Comparison of ENCODE assay signal across 8 mouse cellular contexts in genomic region chr6:83135571-83136161, GRCm38 (mm10). TPM values are rescaled to one million over a fixed set of nuclear protein-coding genes. Genes with fewer than 3 reads are reported as not detected.
DNase-seq lines count a peak whose midpoint lies in the region; TF ChIP-seq lines count a peak whose summit lies in the region.

No protein-coding gene starts in this region.

- no peaks in the 10 kb centered on the region for H3K36me3 ChIP-seq in ES-E14 (ENCODE audit: control insufficient read depth, insufficient read depth, low read length, poor library complexity, severe bottlenecking)
- peaks cover 8% of the 10 kb centered on the region for H3K36me3 ChIP-seq in embryonic facial prominence, embryonic 10.5 days (replicated peaks)

- H3K9me3 ChIP-seq in ES-E14 (ENCODE audit: control insufficient read depth, insufficient read depth, low read depth, low read length): no peaks in the 10 kb centered on the region
- no peaks in the 10 kb centered on the region for H3K9me3 ChIP-seq in embryonic facial prominence, embryonic 10.5 days

- H3K9ac ChIP-seq in ES-E14 (ENCODE audit: insufficient read depth, low read depth, low read length, poor library complexity, severe bottlenecking): no peak overlapping the region

- peaks cover 14% of the 10 kb centered on the region for H3K27me3 ChIP-seq in embryonic facial prominence, embryonic 10.5 days (replicated peaks; ENCODE audit: low read depth, poor library complexity, severe bottlenecking)

- intact Hi-C loops in heart, postnatal 10 days (cut with DNase I): no loop called here

- H3K4me1 ChIP-seq in ES-E14 (ENCODE audit: control insufficient read depth in 2 of 2, insufficient read depth in 2 of 2, low read length in 2 of 2, poor library complexity in 1 of 2): peaks cover 3 to 10% of the 10 kb centered on the region in 2 experiments; a peak in 2 of 4 replicates
- peaks cover 69% of the 10 kb centered on the region for H3K4me1 ChIP-seq in embryonic facial prominence, embryonic 10.5 days

- H3K27ac ChIP-seq in ES-E14 (ENCODE audit: insufficient read depth, low read depth, low read length, poor library complexity, severe bottlenecking): no peak overlapping the region
- H3K27ac ChIP-seq in embryonic facial prominence, embryonic 10.5 days (replicated peaks): peak overlapping the region; percentile 100

- no peak for DNase-seq in ES-E14 (ENCODE audit: low read depth, low spot score)
- DNase-seq in embryonic facial prominence, embryonic 10.5 days (ENCODE audit: low spot score): peak; percentile 54
- peak; percentile 52 to 55 for DNase-seq in heart, postnatal 10 days
- DNase-seq in kidney, postnatal 25 days: peak; percentile 75 to 91
- peak; percentile 70 to 82 for DNase-seq in lung, postnatal 4 days
- no peak for DNase-seq in spleen, postnatal 36 days (ENCODE audit: low spot score in 2 of 2)
- no peak for DNase-seq in cerebellum, postnatal 10 days
- DNase-seq in cerebellum, adult 11 months: no peak

- peak overlapping the region; percentile 26 to 54; a peak in 3 of 4 replicates for H3K4me3 ChIP-seq in ES-E14 (ENCODE audit: insufficient read depth in 1 of 2, low read depth in 1 of 2, low read length in 2 of 2, poor library complexity in 1 of 2, severe bottlenecking in 1 of 2)
- H3K4me3 ChIP-seq in embryonic facial prominence, embryonic 10.5 days: peak overlapping the region; percentile 80

- in situ Hi-C loops in ES-E14 (cut with MboI; ENCODE audit: low sequenced_read_pairs in 2 of 2, unreplicated experiment in 2 of 2): no loop called here

- 3% methylated on average over 37 of the region's 37 CpGs for WGBS in embryonic facial prominence, embryonic 10.5 days

TF ChIP-seq in ES-E14, 5 proteins besides CTCF, POLR2A, EP300 and RAD21:
- TF ChIP-seq ZNF384 (IDR thresholded peaks at IDR 0.05; ENCODE audit: low read depth, low read length): no peak
- no peak for TF ChIP-seq HCFC1 (IDR thresholded peaks at IDR 0.05; ENCODE audit: borderline replicate concordance, insufficient read depth, low read length)
- TF ChIP-seq MAFK (IDR thresholded peaks at IDR 0.05; ENCODE audit: insufficient read depth, low read depth, low read length): no peak
- TF ChIP-seq CHD2 (IDR thresholded peaks at IDR 0.05; ENCODE audit: low read depth, low read length): no peak

RNA-seq across cellular contexts. Expression of gene Rtkn, which starts 0.4 kb away (rescaled TPM):
- 20.0 and 32.4 TPM in 2 replicates for total RNA-seq in ES-E14 (2012; rRNA removed)
- 38.2 and 39.0 TPM in 2 replicates for polyA plus RNA-seq in embryonic facial prominence, embryonic 10.5 days (2016; fragmentation: Nextera tagmentation; extraction: Ambion mirVana)
- total RNA-seq in heart, postnatal 10 days (2021): 10 to 100 TPM; 10.7 to 11.7 TPM

RNA-seq across cellular contexts. Expression of gene Ino80b, which starts 10.4 kb away (rescaled TPM):
- 19.2 and 21.2 TPM in 2 replicates for total RNA-seq in ES-E14 (2012; rRNA removed)
- 18.6 and 20.2 TPM in 2 replicates for polyA plus RNA-seq in embryonic facial prominence, embryonic 10.5 days (2016; fragmentation: Nextera tagmentation; extraction: Ambion mirVana)
- total RNA-seq in heart, postnatal 10 days (2021): 10 to 100 TPM; 14.6 to 17.6 TPM

RNA-seq across cellular contexts. Expression of gene Wbp1, which starts 14.3 kb away (rescaled TPM):
- 47.5 and 63.8 TPM in 2 replicates for total RNA-seq in ES-E14 (2012; rRNA removed)
- 147 and 172 TPM in 2 replicates for polyA plus RNA-seq in embryonic facial prominence, embryonic 10.5 days (2016; fragmentation: Nextera tagmentation; extraction: Ambion mirVana)
- total RNA-seq in heart, postnatal 10 days (2021): 10 to 100 TPM; 83.1 to 83.9 TPM

RNA-seq across cellular contexts. Expression of gene Mogs, which starts 20.4 kb away (rescaled TPM):
- total RNA-seq in ES-E14 (2012; rRNA removed): 42.3 and 92.6 TPM in 2 replicates
- polyA plus RNA-seq in embryonic facial prominence, embryonic 10.5 days (2016; fragmentation: Nextera tagmentation; extraction: Ambion mirVana): 41.0 and 44.1 TPM in 2 replicates
- 10 to 100 TPM; 13.4 to 15.8 TPM for total RNA-seq in heart, postnatal 10 days (2021)

RNA-seq across cellular contexts. Expression of gene Wdr54, which starts 20.5 kb away (rescaled TPM):
- total RNA-seq in ES-E14 (2012; rRNA removed): 3.7 and 4.3 TPM in 2 replicates
- polyA plus RNA-seq in embryonic facial prominence, embryonic 10.5 days (2016; fragmentation: Nextera tagmentation; extraction: Ambion mirVana): 10.2 and 11.2 TPM in 2 replicates
- 1 to 10 TPM; 1.7 to 1.8 TPM for total RNA-seq in heart, postnatal 10 days (2021)

Comparison
In these comparisons a context has a peak if more than half of its experiments do, and no peak if none do; other contexts are left out.
1. DNase-seq: peak in embryonic facial prominence, embryonic 10.5 days (single experiment), heart, postnatal 10 days (2 of 2), kidney, postnatal 25 days (2 of 2) and lung, postnatal 4 days (2 of 2); none in ES-E14 (single experiment), spleen, postnatal 36 days (0 of 2), cerebellum, postnatal 10 days (0 of 2) and cerebellum, adult 11 months (single experiment).